Mouse (Mus musculus) testis, adult 2 months (tissue): ENCODE results near the gene Trappc2l. TPM values are rescaled to one million over a fixed set of nuclear protein-coding genes. Genes with fewer than 3 reads are reported as not detected.
"Not testable (repeated sequence)": the region's sequence is repeated elsewhere in the genome, so short reads cannot be mapped to it uniquely, and the experiment has no call there.

Experiments used
- H3K27ac ChIP-seq: fragments of 200-500 bp; 2 replicates; pipeline ENCODE4 v1.5.1; 2012; ENCODE audit warnings: low read depth, low read length; ENCODE audit not compliant: control insufficient read depth, insufficient read depth
- H3K27me3 ChIP-seq: fragments of 200-500 bp; 2 replicates; pipeline ENCODE4 v1.6.1; 2012; ENCODE audit warnings: mild to moderate bottlenecking, low read length, moderate library complexity; ENCODE audit not compliant: control insufficient read depth, insufficient read depth
- H3K36me3 ChIP-seq: fragments of 200-500 bp; 2 replicates; pipeline ENCODE4 v1.6.1; 2012; ENCODE audit warnings: mild to moderate bottlenecking, low read length; ENCODE audit not compliant: control insufficient read depth, insufficient read depth
- H3K4me1 ChIP-seq: fragments of 200-500 bp; 2 replicates; pipeline ENCODE4 v1.6.1; 2012; ENCODE audit warnings: low read length; ENCODE audit not compliant: control insufficient read depth, insufficient read depth
- H3K4me3 ChIP-seq: fragments of 200-500 bp; 2 replicates; pipeline ENCODE4 v1.5.1; 2012; ENCODE audit warnings: low read depth, mild to moderate bottlenecking, low read length, moderate library complexity, mixed read lengths; ENCODE audit not compliant: control insufficient read depth
- CTCF ChIP-seq: fragments of 200-500 bp; IDR thresholded peaks from 2 replicates; pipeline ENCODE4 v1.5.1; 2012; ENCODE audit warnings: low read depth, mild to moderate bottlenecking, inconsistent platforms, low read length, moderate library complexity; ENCODE audit not compliant: control insufficient read depth, insufficient read depth, insufficient replicate concordance
- POLR2A ChIP-seq: fragments of 200-500 bp; IDR thresholded peaks from 2 replicates; pipeline ENCODE4 v1.6.1; 2012; ENCODE audit warnings: low read depth, mild to moderate bottlenecking, inconsistent platforms, low read length, moderate library complexity; ENCODE audit not compliant: control insufficient read depth
- polyA plus RNA-seq: library from polyadenylated mRNA; depleted of rRNA; stranded (reverse); fragments of >200 nt; gene quantifications from 2 replicates; pipeline ENCODE4 v1.2.3, GENCODE M21; 2012

The Trappc2l gene
- polyA plus RNA-seq, 1 experiment: 100 TPM

DNA sequence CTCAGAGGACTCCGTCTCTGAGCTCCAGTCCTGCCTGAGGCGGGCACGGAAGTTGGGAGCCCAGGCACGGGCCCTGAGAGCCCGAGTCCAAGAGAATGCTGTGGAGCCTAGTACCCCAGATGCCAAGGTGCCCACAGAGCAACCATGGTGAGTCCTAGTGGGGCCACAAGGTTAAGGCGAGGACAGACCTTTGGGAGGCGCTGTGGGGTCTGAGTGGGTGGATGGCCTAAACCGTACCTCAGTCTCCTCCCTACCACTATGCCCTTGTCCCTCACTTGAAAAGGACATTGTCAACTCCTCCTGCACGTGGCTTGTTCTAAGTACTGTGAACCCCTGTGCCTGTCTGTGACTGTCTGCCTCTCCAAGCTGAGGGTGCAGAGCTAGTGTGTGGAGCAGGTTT, 42.1 kb upstream of the Trappc2l start:
- Histone ChIP-seq H3K27ac (no peak overlapping the region), H3K27me3 (no peaks in the 10 kb centered on the region), H3K4me1 (peaks cover 28% of the 10 kb centered on the region), H3K36me3 (no peaks in the 10 kb centered on the region), H3K4me3 (no peak overlapping the region)
- no peak for TF ChIP-seq CTCF
- no peak for TF ChIP-seq POLR2A

GRCm38 (mm10) chr8:122569996-122570395, 41.4 kb upstream of the Trappc2l start:
- no peak overlapping the region for H3K27ac ChIP-seq
- H3K36me3 ChIP-seq: no peaks in the 10 kb centered on the region
- TF ChIP-seq CTCF: no peak
- TF ChIP-seq POLR2A: no peak
- H3K27me3 ChIP-seq: no peaks in the 10 kb centered on the region
- no peak overlapping the region for H3K4me3 ChIP-seq
- H3K4me1 ChIP-seq: peaks cover 23% of the 10 kb centered on the region

GRCm38 (mm10) chr8:122571153-122571552, 40.3 kb upstream of the Trappc2l start:
- Histone ChIP-seq H3K4me3 (no peak overlapping the region), H3K36me3 (no peaks in the 10 kb centered on the region), H3K4me1 (peaks cover 23% of the 10 kb centered on the region), H3K27me3 (no peaks in the 10 kb centered on the region), H3K27ac (no peak overlapping the region)
- TF ChIP-seq CTCF (no peak), POLR2A (no peak)

DNA sequence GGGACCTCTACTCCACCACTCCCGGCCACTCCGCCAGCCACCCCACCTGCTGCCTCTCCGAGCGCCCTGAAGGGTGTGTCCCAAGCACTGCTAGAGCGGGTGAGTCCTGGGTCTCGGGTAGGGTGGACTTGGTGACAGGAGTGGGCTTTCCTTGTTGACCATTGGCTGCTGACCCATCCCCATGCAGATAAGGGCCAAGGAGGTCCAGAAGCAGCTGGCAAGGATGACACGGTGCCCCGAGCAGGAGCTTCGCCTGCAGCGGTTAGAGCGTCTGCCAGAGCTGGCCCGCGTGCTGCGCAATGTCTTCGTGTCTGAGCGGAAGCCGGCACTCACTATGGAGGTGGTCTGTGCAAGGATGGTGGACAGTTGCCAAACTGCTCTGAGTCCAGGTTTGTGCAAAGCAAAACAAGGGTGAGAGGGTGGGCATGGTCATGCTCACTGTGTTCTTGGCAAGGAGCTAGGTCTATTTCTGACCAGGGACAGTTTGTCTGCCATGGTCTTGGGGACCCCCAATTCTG, 39.6 kb upstream of the Trappc2l start:
- H3K4me1 ChIP-seq: peaks cover 21% of the 10 kb centered on the region
- no peak for TF ChIP-seq POLR2A
- TF ChIP-seq CTCF: no peak
- H3K36me3 ChIP-seq: no peaks in the 10 kb centered on the region
- H3K27ac ChIP-seq: no peak overlapping the region
- H3K27me3 ChIP-seq: no peaks in the 10 kb centered on the region
- H3K4me3 ChIP-seq: no peak overlapping the region

DNA sequence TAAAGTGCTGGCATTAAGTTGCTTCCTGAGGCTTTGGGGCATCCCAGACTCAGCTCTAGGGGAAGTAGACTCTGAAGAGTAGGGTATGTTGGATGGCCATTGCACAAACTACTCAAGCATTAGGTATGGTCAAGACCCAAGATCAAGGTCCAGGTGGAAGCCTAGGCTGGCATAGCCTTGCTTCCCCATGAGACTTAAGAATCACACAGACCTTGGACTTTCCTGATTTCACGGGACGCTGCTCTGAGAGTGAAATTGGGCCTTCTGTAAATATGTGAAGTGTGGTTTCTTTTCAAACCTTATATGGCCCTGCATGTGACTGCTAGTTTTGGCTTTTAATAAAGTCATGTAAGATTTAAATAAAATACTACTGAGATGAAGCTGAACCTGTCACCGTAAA, 38.7 kb upstream of the Trappc2l start:
- no peak overlapping the region for H3K27ac ChIP-seq

GRCm38 (mm10) chr8:122573176-122573575, 38.3 kb upstream of the Trappc2l start:
- not testable (repeated sequence) for H3K36me3 ChIP-seq, H3K27me3 ChIP-seq, H3K27ac ChIP-seq, H3K4me3 ChIP-seq
- H3K4me1 ChIP-seq: peaks cover 18% of the 10 kb centered on the region

More for the DNA sequence above, 38.7 kb upstream of the Trappc2l start:
- no peak overlapping the region for H3K4me3 ChIP-seq
- H3K36me3 ChIP-seq: no peaks in the 10 kb centered on the region
- peaks cover 18% of the 10 kb centered on the region for H3K4me1 ChIP-seq
- no peaks in the 10 kb centered on the region for H3K27me3 ChIP-seq
- TF ChIP-seq POLR2A (no peak), CTCF (no peak)

DNA sequence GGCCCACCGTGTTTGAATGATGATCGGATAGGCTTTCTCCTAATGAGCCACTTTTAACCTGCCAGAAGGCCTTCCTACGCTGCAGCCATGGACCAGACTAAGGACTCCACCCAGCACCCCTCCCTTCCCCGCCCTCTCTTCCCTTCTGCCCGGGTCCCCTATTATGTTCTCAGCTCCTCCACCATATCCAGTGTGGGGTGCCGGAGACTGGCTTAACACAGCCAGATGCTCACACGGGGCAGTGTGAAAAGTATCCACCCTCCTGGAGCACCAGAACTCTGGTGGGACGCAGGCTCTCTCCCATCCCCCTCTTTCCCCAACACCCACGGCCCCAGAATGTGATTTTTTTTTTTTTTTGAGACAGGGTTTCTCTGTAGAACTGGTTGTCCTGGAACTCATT, 37.9 kb upstream of the Trappc2l start:
- H3K4me3 ChIP-seq: no peak overlapping the region

DNA sequence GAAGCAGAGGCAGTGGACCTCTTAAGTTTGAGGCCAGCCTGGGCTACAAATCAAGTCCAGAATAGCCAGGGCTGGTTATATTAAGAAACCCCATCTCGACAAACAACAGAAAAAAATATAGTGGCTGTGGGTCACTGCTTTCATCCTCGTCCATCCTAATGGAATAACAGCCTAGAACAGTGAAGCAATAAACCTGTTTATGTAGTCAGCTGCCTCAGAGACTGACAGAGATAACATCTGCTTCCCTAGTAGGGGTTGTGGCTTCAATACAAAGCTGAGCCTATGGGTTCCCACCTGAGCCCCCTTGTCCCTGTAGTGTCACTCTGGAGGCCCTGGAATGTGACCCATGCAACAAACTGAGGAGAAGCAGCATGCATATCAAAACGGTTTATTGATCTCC, 37.2 kb upstream of the Trappc2l start:
- H3K27me3 ChIP-seq: no peaks in the 10 kb centered on the region
- no peak overlapping the region for H3K4me3 ChIP-seq
- no peak overlapping the region for H3K27ac ChIP-seq
- H3K4me1 ChIP-seq: peaks cover 12% of the 10 kb centered on the region
- TF ChIP-seq CTCF (no peak), POLR2A (no peak)
- H3K36me3 ChIP-seq: no peaks in the 10 kb centered on the region

More for the DNA sequence above, 37.9 kb upstream of the Trappc2l start:
- Histone ChIP-seq H3K27me3 (no peaks in the 10 kb centered on the region), H3K4me1 (peaks cover 15% of the 10 kb centered on the region), H3K27ac (no peak overlapping the region), H3K36me3 (no peaks in the 10 kb centered on the region)
- TF ChIP-seq POLR2A: no peak
- TF ChIP-seq CTCF: no peak
